Comparison of ENCODE assay signal across 10 mouse cellular contexts in genomic region chr16:35051066-35051465, GRCm38 (mm10). TPM values are rescaled to one million over a fixed set of nuclear protein-coding genes. Genes with fewer than 3 reads are reported as not detected.
DNase-seq lines count a peak whose midpoint lies in the region; ATAC-seq and TF ChIP-seq lines count a peak whose summit lies in the region.
"Had no signal": no experiment of that assay in that cellular context is flagged by ENCODE, and none has a peak within 500 bp of the region (broad histone marks: within the 10 kb centered on the region; RNA-seq: fewer than 3 reads in every experiment).

No protein-coding gene starts in this region.

- H3K27me3 ChIP-seq in midbrain, embryonic 11.5 days (ENCODE audit: control insufficient read depth, insufficient read depth, low read length) = no peaks in the 10 kb centered on the region; the same call in 1 of the 2 replicates
- H3K27me3 ChIP-seq in midbrain, embryonic 16.5 days (ENCODE audit: control insufficient read depth, insufficient read depth, low read depth, low read length) = no peaks in the 10 kb centered on the region
- no peaks in the 10 kb centered on the region for H3K27me3 ChIP-seq in intestine, postnatal 0 days (replicated peaks; ENCODE audit: control insufficient read depth, insufficient read depth, low read length)
- H3K27me3 ChIP-seq: limb, embryonic 13.5 days had no signal

- 70% methylated on average over 5 of the region's 5 CpGs for WGBS in midbrain, embryonic 11.5 days
- WGBS in midbrain, embryonic 16.5 days = 41% methylated on average over 5 of the region's 5 CpGs
- 30% methylated on average over 5 of the region's 5 CpGs for WGBS in intestine, postnatal 0 days

- peak; percentile 81 for DNase-seq in midbrain, embryonic 11.5 days (ENCODE audit: low spot score, missing footprints)
- DNase-seq in cerebellum, postnatal 14 days = peak; percentile 50 to 52
- DNase-seq in retina, postnatal 1 day = peak; percentile 77
- no peak for DNase-seq in adrenal gland, postnatal 10 days
- DNase-seq in testis, postnatal 14 days (ENCODE audit: low spot score) = no peak
- DNase-seq: thymus, postnatal 14 days had no signal

- H3K36me3 ChIP-seq in midbrain, embryonic 11.5 days (ENCODE audit: control insufficient read depth, insufficient read depth, low read length) = no peaks in the 10 kb centered on the region
- no peaks in the 10 kb centered on the region for H3K36me3 ChIP-seq in midbrain, embryonic 16.5 days (ENCODE audit: control insufficient read depth, insufficient read depth, low read length)
- H3K36me3 ChIP-seq in intestine, postnatal 0 days (ENCODE audit: control insufficient read depth, insufficient read depth) = no peaks in the 10 kb centered on the region; the same call in 1 of the 2 replicates
- H3K36me3 ChIP-seq: heart, embryonic 10.5 days had no signal

- H3K4me3 ChIP-seq in midbrain, embryonic 11.5 days (ENCODE audit: low read depth, low read length) = no peak overlapping the region
- no peak overlapping the region for H3K4me3 ChIP-seq in midbrain, embryonic 16.5 days (ENCODE audit: low read depth, low read length)
- no peak overlapping the region for H3K4me3 ChIP-seq in intestine, postnatal 0 days (ENCODE audit: low read depth, low read length)
- H3K4me3 ChIP-seq: heart, embryonic 10.5 days; limb, embryonic 13.5 days had no signal

- peak; percentile 66; the same call in 1 of the 2 replicates for ATAC-seq in midbrain, embryonic 11.5 days (ENCODE audit: low FRiP score)
- no peak for ATAC-seq in midbrain, embryonic 16.5 days
- ATAC-seq in intestine, postnatal 0 days = peak; percentile 88

- H3K9me3 ChIP-seq in midbrain, embryonic 11.5 days (ENCODE audit: control insufficient read depth, low read length) = no peaks in the 10 kb centered on the region
- no peaks in the 10 kb centered on the region for H3K9me3 ChIP-seq in midbrain, embryonic 16.5 days (replicated peaks; ENCODE audit: control insufficient read depth, low read length, poor library complexity, severe bottlenecking)
- no peaks in the 10 kb centered on the region for H3K9me3 ChIP-seq in intestine, postnatal 0 days (ENCODE audit: control insufficient read depth)
- H3K9me3 ChIP-seq: heart, embryonic 10.5 days; limb, embryonic 13.5 days had no signal

- H3K4me2 ChIP-seq in midbrain, embryonic 11.5 days = no peak overlapping the region
- no peak overlapping the region for H3K4me2 ChIP-seq in midbrain, embryonic 16.5 days (ENCODE audit: low read length)
- peak overlapping the region; percentile 41; the same call in 1 of the 2 replicates for H3K4me2 ChIP-seq in intestine, postnatal 0 days (replicated peaks; ENCODE audit: low read depth)
- H3K4me2 ChIP-seq: limb, embryonic 13.5 days had no signal

- H3K4me1 ChIP-seq in midbrain, embryonic 11.5 days (ENCODE audit: control insufficient read depth, insufficient read depth, low read length) = no peaks in the 10 kb centered on the region; the same call in 1 of the 2 replicates
- H3K4me1 ChIP-seq in midbrain, embryonic 16.5 days (ENCODE audit: control insufficient read depth, insufficient read depth, low read length) = peaks cover 6% of the 10 kb centered on the region
- H3K4me1 ChIP-seq in intestine, postnatal 0 days (replicated peaks; ENCODE audit: control insufficient read depth, insufficient read depth, low read length) = peaks cover 9% of the 10 kb centered on the region; the same call in 1 of the 2 replicates
- H3K4me1 ChIP-seq: limb, embryonic 13.5 days had no signal

- H3K9ac ChIP-seq in midbrain, embryonic 11.5 days (ENCODE audit: low read length) = no peak overlapping the region
- no peak overlapping the region for H3K9ac ChIP-seq in midbrain, embryonic 16.5 days (ENCODE audit: low read depth, low read length)
- no peak overlapping the region; the same call in 1 of the 2 replicates for H3K9ac ChIP-seq in intestine, postnatal 0 days (ENCODE audit: low read depth, low read length)
- H3K9ac ChIP-seq: limb, embryonic 13.5 days had no signal

- no peak for TF ChIP-seq CTCF in intestine, postnatal 0 days (IDR thresholded peaks at IDR 0.05; ENCODE audit: low read depth)

- no peak overlapping the region; the same call in 1 of the 2 replicates for H3K27ac ChIP-seq in midbrain, embryonic 11.5 days (ENCODE audit: low read depth, low read length)
- no peak overlapping the region for H3K27ac ChIP-seq in midbrain, embryonic 16.5 days (ENCODE audit: low read length)
- peak overlapping the region; percentile 46; the same call in 1 of the 2 replicates for H3K27ac ChIP-seq in intestine, postnatal 0 days (ENCODE audit: low read depth, low read length)
- H3K27ac ChIP-seq: heart, embryonic 10.5 days; limb, embryonic 13.5 days had no signal

RNA-seq across cellular contexts. Expression of gene Hacd2, which starts 28.8 kb away (rescaled TPM):
- polyA plus RNA-seq in midbrain, embryonic 11.5 days (2014; fragmentation: Nextera tagmentation; extraction: Ambion mirVana) = 27.2 and 28.6 TPM in 2 replicates
- polyA plus RNA-seq in midbrain, embryonic 16.5 days (2015; fragmentation: Nextera tagmentation; extraction: Ambion mirVana) = 40.4 and 44.0 TPM in 2 replicates
- 78.7 and 80.2 TPM in 2 replicates for polyA plus RNA-seq in intestine, postnatal 0 days (2015; fragmentation: Nextera tagmentation; extraction: Ambion mirVana)
- total RNA-seq in adrenal gland, postnatal 10 days (2021) = 10 to 100 TPM; 33.2 to 50.3 TPM

Comparison
In these comparisons a context has a peak if more than half of its experiments do, and no peak if none do; other contexts are left out.
1. DNase-seq: peak in midbrain, embryonic 11.5 days (single experiment), cerebellum, postnatal 14 days (2 of 2) and retina, postnatal 1 day (single experiment); none in adrenal gland, postnatal 10 days (single experiment) and testis, postnatal 14 days (single experiment).